Mouse (Mus musculus) embryonic facial prominence, embryonic 11.5 days (tissue): Measurements from ENCODE around the gene Rcc1. TPM values are rescaled to one million over a fixed set of nuclear protein-coding genes. Genes with fewer than 3 reads are reported as not detected.

Experiments
- ATAC-seq: fragments of 200-750 bp; cut with Nextera tagmentation; replicated peaks from 2 replicates; pipeline ENCODE4 v1.8.0; 2017; ENCODE audit warnings: low read depth; ENCODE audit not compliant: insufficient number of reproducible peaks, low FRiP score, low TSS enrichment
- DNase-seq: peaks from one replicate; pipeline ENCODE4 v3.0.0-alpha.2; 2015; ENCODE audit warnings: low spot score
- H3K27ac ChIP-seq: fragments of 300-500 bp; sonication (generic); replicated peaks from 2 replicates; pipeline ENCODE4 v1.5.1; 2014; ENCODE audit warnings: mild to moderate bottlenecking, low read depth, low read length, control low read depth
- H3K27me3 ChIP-seq: fragments of 300-500 bp; sonication (generic); 2 replicates; pipeline ENCODE4 v1.6.1; 2014; ENCODE audit warnings: mild to moderate bottlenecking, low read length, moderate library complexity, mixed read lengths; ENCODE audit not compliant: control insufficient read depth, insufficient read depth
- H3K36me3 ChIP-seq: fragments of 300-500 bp; sonication (generic); replicated peaks from 2 replicates; pipeline ENCODE4 v1.6.1; 2014; ENCODE audit warnings: low read depth, mild to moderate bottlenecking, low read length, moderate library complexity, mixed read lengths; ENCODE audit not compliant: control insufficient read depth, insufficient read depth
- H3K4me1 ChIP-seq: fragments of 300-500 bp; sonication (generic); 2 replicates; pipeline ENCODE4 v1.6.1; 2014; ENCODE audit warnings: low read length, mixed read lengths; ENCODE audit not compliant: control insufficient read depth, insufficient read depth
- H3K4me2 ChIP-seq: fragments of 300-500 bp; sonication (generic); 2 replicates; pipeline ENCODE4 v1.6.1; 2014; ENCODE audit warnings: low read depth, mild to moderate bottlenecking, control low read depth, low read length, moderate library complexity
- H3K4me3 ChIP-seq: fragments of 300-500 bp; sonication (generic); 2 replicates; pipeline ENCODE4 v1.5.1; 2014; ENCODE audit warnings: low read depth, low read length, control low read depth
- H3K9ac ChIP-seq: fragments of 300-500 bp; sonication (generic); replicated peaks from 2 replicates; pipeline ENCODE4 v1.6.1; 2014; ENCODE audit warnings: mild to moderate bottlenecking, control low read depth, low read length
- H3K9me3 ChIP-seq: fragments of 300-500 bp; sonication (generic); replicated peaks from 2 replicates; pipeline ENCODE4 v1.6.1; 2016; ENCODE audit warnings: mild to moderate bottlenecking, low read length, inconsistent platforms, mixed read lengths; ENCODE audit not compliant: control insufficient read depth
- WGBS: fragments of 180-500 bp; shearing (Covaris S2); extraction: QIAGEN DNeasy Blood & Tissue Kit; methylation state at CpG from one replicate; pipeline ENCODE4 v1.1.7; 2014; 5-methylcytosine and 5-hydroxymethylcytosine counted together
- polyA plus RNA-seq: library from polyadenylated mRNA; unstranded; fragments of >200 nt; fragmentation: Nextera tagmentation; extraction: Ambion mirVana; gene quantifications from 2 replicates; pipeline ENCODE4 v1.2.1, GENCODE M21; 2014

Gene Rcc1
- polyA plus RNA-seq, 1 experiment from 2014 or later, result 60.6 TPM

DNA sequence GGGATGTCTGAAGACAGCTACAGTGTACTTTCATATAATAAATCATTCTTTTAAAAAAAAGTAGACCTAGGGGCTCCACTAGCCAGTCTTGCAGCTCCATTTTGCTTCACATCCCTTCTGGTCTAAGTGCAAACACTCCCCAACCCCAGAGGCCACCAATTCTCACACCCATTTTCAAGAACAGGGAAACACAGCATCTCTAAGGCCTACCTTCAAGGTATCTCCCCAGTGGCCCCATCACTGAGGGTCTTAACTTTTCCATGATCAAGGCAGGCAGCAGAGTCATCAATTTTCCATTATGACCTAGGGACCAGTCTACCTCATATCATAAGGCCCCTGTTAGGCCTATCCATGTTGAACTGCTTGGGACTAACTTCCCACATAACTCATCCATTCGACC, 2.0 kb downstream of the Rcc1 start:
- H3K27me3 ChIP-seq, result no peaks in the 10 kb centered on the region
- no peak overlapping the region for H3K27ac ChIP-seq
- DNase-seq (no peak), ATAC-seq (no peak)
- H3K4me2 ChIP-seq, result peak overlapping the region; percentile 19; the same call in 1 of the 2 replicates
- peak overlapping the region; percentile 9; the same call in 1 of the 2 replicates for H3K4me3 ChIP-seq
- WGBS, result 39% methylated on average over 1 of the region's 1 CpGs
- H3K9ac ChIP-seq, result 0 out of 2 replicates have a peak overlapping the region, but pooled peaks have one; percentile 14
- H3K9me3 ChIP-seq, result no peaks in the 10 kb centered on the region
- no peaks in the 10 kb centered on the region for H3K4me1 ChIP-seq
- H3K36me3 ChIP-seq, result no peaks in the 10 kb centered on the region; the same call in 1 of the 2 replicates

- ATAC-seq (no peak), DNase-seq (no peak)
- H3K27ac ChIP-seq, result no peak overlapping the region
- no peaks in the 10 kb centered on the region for H3K4me1 ChIP-seq
- H3K9me3 ChIP-seq, result no peaks in the 10 kb centered on the region
- 64% methylated on average over 3 of the region's 3 CpGs for WGBS
- H3K36me3 ChIP-seq, result no peaks in the 10 kb centered on the region; the same call in 1 of the 2 replicates
- no peaks in the 10 kb centered on the region for H3K27me3 ChIP-seq
- no peak overlapping the region for H3K9ac ChIP-seq
- H3K4me2 ChIP-seq, result no peak overlapping the region
- H3K4me3 ChIP-seq, result no peak overlapping the region
Measured at GRCm38 (mm10) chr4:132350854-132351253, 2.6 kb downstream of the Rcc1 start.

- Histone ChIP-seq H3K9me3 (no peaks in the 10 kb centered on the region), H3K4me2 (no peak overlapping the region), H3K36me3 (no peaks in the 10 kb centered on the region; the same call in 1 of the 2 replicates), H3K27me3 (no peaks in the 10 kb centered on the region), H3K27ac (no peak overlapping the region), H3K4me1 (no peaks in the 10 kb centered on the region), H3K9ac (no peak overlapping the region), H3K4me3 (no peak overlapping the region)
- ATAC-seq (no peak), DNase-seq (peak; percentile 9)
- 32% methylated on average over 2 of the region's 2 CpGs for WGBS
Measured at GRCm38 (mm10) chr4:132350123-132350740, 3.2 kb downstream of the Rcc1 start.

DNA sequence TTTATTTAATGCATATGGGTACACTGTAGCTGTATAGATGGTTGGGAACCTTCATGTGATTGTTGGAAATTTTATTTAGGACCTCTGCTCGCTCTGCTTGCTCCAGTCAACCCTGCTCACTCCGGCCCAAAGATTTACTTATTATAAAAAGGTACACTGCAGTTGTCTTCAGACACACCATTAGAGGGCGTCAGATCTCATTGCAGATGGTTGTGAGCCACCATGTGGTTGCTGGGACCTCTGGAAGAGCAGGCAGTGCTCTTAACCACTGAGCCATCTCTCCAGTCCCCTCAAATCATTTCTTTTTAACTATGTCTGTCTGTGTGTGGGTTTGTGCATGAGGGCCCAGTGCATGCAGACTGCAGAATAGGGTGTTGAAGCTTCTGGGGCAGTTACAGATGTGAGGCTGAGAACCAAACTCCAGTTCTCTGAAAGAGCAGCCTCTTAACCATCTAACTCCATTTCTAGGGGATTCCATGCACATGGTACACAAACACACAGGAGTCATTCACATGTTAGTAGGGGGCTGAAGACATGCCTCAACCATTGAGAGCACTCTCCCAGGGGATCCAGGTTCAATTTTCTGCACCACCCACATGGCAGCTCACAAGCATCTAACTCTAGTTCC, 3.8 kb downstream of the Rcc1 start:
- Histone ChIP-seq H3K9ac (no peak overlapping the region), H3K4me3 (no peak overlapping the region), H3K27me3 (no peaks in the 10 kb centered on the region), H3K27ac (no peak overlapping the region), H3K4me1 (no peaks in the 10 kb centered on the region), H3K36me3 (no peaks in the 10 kb centered on the region; the same call in 1 of the 2 replicates), H3K9me3 (no peaks in the 10 kb centered on the region), H3K4me2 (no peak overlapping the region)
- no peak for ATAC-seq
- peak; percentile 12 for DNase-seq
- 59% methylated on average over 3 of the region's 3 CpGs for WGBS

- Histone ChIP-seq H3K36me3 (no peaks in the 10 kb centered on the region; the same call in 1 of the 2 replicates), H3K9me3 (no peaks in the 10 kb centered on the region), H3K4me2 (no peak overlapping the region), H3K4me3 (no peak overlapping the region), H3K27ac (no peak overlapping the region), H3K9ac (no peak overlapping the region), H3K27me3 (no peaks in the 10 kb centered on the region), H3K4me1 (peaks cover 3% of the 10 kb centered on the region; the same call in 1 of the 2 replicates)
- DNase-seq, result peak; percentile 6
- ATAC-seq, result no peak
- WGBS, result 53% methylated on average over 2 of the region's 3 CpGs
Measured at GRCm38 (mm10) chr4:132346661-132347060, 6.7 kb downstream of the Rcc1 start.

- 82% methylated on average over 4 of the region's 4 CpGs for WGBS
- Histone ChIP-seq H3K4me1 (peaks cover 3% of the 10 kb centered on the region; the same call in 1 of the 2 replicates), H3K9ac (no peak overlapping the region), H3K4me2 (no peak overlapping the region), H3K4me3 (no peak overlapping the region), H3K27ac (no peak overlapping the region), H3K36me3 (no peaks in the 10 kb centered on the region; the same call in 1 of the 2 replicates), H3K27me3 (no peaks in the 10 kb centered on the region), H3K9me3 (no peaks in the 10 kb centered on the region)
- no peak for ATAC-seq
- no peak for DNase-seq
Measured at GRCm38 (mm10) chr4:132346261-132346660, 7.1 kb downstream of the Rcc1 start.

GRCm38 (mm10) chr4:132345843-132346212, 7.6 kb downstream of the Rcc1 start:
- WGBS, result 45% methylated on average over 5 of the region's 5 CpGs
- ATAC-seq, result no peak; the same call in 1 of the 2 replicates
- Histone ChIP-seq H3K36me3 (no peaks in the 10 kb centered on the region), H3K27me3 (no peaks in the 10 kb centered on the region), H3K4me2 (no peak overlapping the region), H3K9me3 (no peaks in the 10 kb centered on the region), H3K27ac (no peak overlapping the region), H3K4me3 (no peak overlapping the region; the same call in 1 of the 2 replicates), H3K4me1 (peaks cover 3% of the 10 kb centered on the region; the same call in 1 of the 2 replicates), H3K9ac (no peak overlapping the region; the same call in 1 of the 2 replicates)
- no peak for DNase-seq
